Mouse (Mus musculus): ENCODE results near the gene Ddx43. TPM values are rescaled to one million over a fixed set of nuclear protein-coding genes. Genes with fewer than 3 reads are reported as not detected.

The Ddx43 gene
- polyA plus RNA-seq, 1 experiment from 2014 or later = 0.34 TPM

GRCm38 (mm10) chr9:78386947-78387346 lies 8.6 kb upstream of the Ddx43 start:
- 86% methylated on average over 7 of the region's 7 CpGs for WGBS
- no peak for ATAC-seq (ENCODE audit: low FRiP score, low TSS enrichment)

DNA sequence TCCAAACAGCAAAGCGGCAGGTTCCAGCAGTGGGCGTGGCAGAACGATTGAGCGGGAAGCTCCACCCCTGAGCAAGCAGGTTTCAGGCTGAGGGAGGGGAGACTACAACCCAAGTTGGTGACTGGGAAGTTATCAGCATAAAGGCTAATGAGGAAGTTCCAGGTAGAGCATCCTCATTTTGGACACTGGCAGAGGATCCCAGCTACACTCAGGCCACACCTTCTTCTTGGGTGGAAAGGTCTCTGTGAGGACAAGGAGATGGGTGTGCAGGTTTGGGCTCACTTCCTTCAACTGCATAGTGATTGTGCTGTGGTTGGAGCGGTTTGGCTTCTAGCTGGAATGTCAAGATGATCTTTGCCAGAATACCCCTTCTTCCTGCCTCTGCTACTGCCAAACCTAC lies 5.6 kb upstream of the Ddx43 start:
- no peak overlapping the region for H3K4me3 ChIP-seq (ENCODE audit: low read length)
- H3K9me3 ChIP-seq (ENCODE audit: control insufficient read depth, low read length) = no peaks in the 10 kb centered on the region
- WGBS = 42% methylated on average over 5 of the region's 5 CpGs
- ATAC-seq (ENCODE audit: low FRiP score, low TSS enrichment) = no peak
- H3K27me3 ChIP-seq (ENCODE audit: control insufficient read depth, insufficient read depth, low read length) = peaks cover 16% of the 10 kb centered on the region
- no peak overlapping the region for H3K4me2 ChIP-seq (replicated peaks; ENCODE audit: low read depth, low read length)
- no peaks in the 10 kb centered on the region for H3K4me1 ChIP-seq (ENCODE audit: control insufficient read depth, insufficient read depth, low read length)
- no peak overlapping the region for H3K27ac ChIP-seq (ENCODE audit: low read depth, low read length)
- H3K36me3 ChIP-seq (ENCODE audit: control insufficient read depth, insufficient read depth, low read length) = no peaks in the 10 kb centered on the region
- H3K9ac ChIP-seq (ENCODE audit: low read depth, low read length) = no peak overlapping the region

More at GRCm38 (mm10) chr9:78386947-78387346, 8.6 kb upstream of the Ddx43 start:
- Histone ChIP-seq H3K27me3 (ENCODE audit: control insufficient read depth, insufficient read depth, low read length) (no peaks in the 10 kb centered on the region), H3K27ac (ENCODE audit: low read depth, low read length) (no peak overlapping the region), H3K4me2 (replicated peaks; ENCODE audit: low read depth, low read length) (no peak overlapping the region), H3K9me3 (ENCODE audit: control insufficient read depth, low read length) (no peaks in the 10 kb centered on the region), H3K9ac (ENCODE audit: low read depth, low read length) (no peak overlapping the region), H3K4me1 (ENCODE audit: control insufficient read depth, insufficient read depth, low read length) (no peaks in the 10 kb centered on the region), H3K36me3 (ENCODE audit: control insufficient read depth, insufficient read depth, low read length) (no peaks in the 10 kb centered on the region), H3K4me3 (ENCODE audit: low read length) (no peak overlapping the region)

DNA sequence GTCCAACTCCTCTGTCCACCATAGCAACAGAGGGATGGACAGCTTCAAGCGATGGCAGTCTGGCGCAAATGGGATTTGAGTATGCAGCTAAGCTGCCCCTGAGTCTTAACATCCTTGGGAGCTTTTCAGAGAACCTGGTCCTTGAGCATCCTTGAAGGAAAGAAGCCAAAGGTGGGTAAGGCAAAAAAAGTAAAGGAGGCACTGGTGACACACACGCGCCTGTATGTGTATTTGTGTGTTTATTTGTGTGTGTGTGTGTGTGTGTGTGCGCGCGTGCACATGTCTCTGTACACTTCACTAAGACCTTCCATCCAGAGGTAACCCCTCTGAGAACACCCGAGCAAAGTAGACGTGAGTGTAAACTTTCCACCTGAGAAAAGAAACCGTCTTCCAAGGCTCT lies 1.8 kb upstream of the Ddx43 start:
- Histone ChIP-seq H3K9me3 (ENCODE audit: control insufficient read depth, low read length) (no peaks in the 10 kb centered on the region), H3K4me1 (ENCODE audit: control insufficient read depth, insufficient read depth, low read length) (no peaks in the 10 kb centered on the region), H3K4me3 (ENCODE audit: low read length) (no peak overlapping the region), H3K27me3 (ENCODE audit: control insufficient read depth, insufficient read depth, low read length) (peaks cover 43% of the 10 kb centered on the region), H3K9ac (ENCODE audit: low read depth, low read length) (no peak overlapping the region), H3K4me2 (replicated peaks; ENCODE audit: low read depth, low read length) (no peak overlapping the region), H3K27ac (ENCODE audit: low read depth, low read length) (no peak overlapping the region), H3K36me3 (ENCODE audit: control insufficient read depth, insufficient read depth, low read length) (no peaks in the 10 kb centered on the region)
- no peak for ATAC-seq (ENCODE audit: low FRiP score, low TSS enrichment)
- WGBS = 87% methylated on average over 10 of the region's 10 CpGs

DNA sequence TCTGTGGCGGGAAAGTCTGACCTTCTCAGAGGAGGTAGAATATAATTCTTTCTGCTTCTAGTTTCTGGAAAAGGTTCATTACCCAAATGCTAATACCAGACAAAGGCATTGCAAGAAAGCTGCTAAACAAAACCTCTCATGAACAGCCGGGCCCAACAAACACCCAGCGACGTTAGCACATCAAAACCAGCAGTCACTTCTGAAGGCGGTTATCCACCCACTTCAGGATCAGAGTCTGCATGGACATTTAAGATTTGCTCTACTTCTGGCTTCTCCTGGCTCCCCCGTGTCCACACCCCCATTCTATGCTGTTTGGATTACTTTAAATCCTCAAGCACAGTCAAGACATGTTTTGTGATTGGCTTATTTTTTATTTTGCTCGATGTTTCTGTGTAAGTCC lies 975 bp upstream of the Ddx43 start:
- H3K9ac ChIP-seq (ENCODE audit: low read depth, low read length) = no peak overlapping the region
- H3K4me2 ChIP-seq (replicated peaks; ENCODE audit: low read depth, low read length) = no peak overlapping the region
- no peak for ATAC-seq (ENCODE audit: low FRiP score, low TSS enrichment)
- H3K27me3 ChIP-seq (ENCODE audit: control insufficient read depth, insufficient read depth, low read length) = peaks cover 43% of the 10 kb centered on the region
- no peaks in the 10 kb centered on the region for H3K9me3 ChIP-seq (ENCODE audit: control insufficient read depth, low read length)
- no peak overlapping the region for H3K27ac ChIP-seq (ENCODE audit: low read depth, low read length)
- no peak overlapping the region for H3K4me3 ChIP-seq (ENCODE audit: low read length)
- WGBS = 60% methylated on average over 7 of the region's 7 CpGs
- H3K36me3 ChIP-seq (ENCODE audit: control insufficient read depth, insufficient read depth, low read length) = no peaks in the 10 kb centered on the region
- no peaks in the 10 kb centered on the region for H3K4me1 ChIP-seq (ENCODE audit: control insufficient read depth, insufficient read depth, low read length)

DNA sequence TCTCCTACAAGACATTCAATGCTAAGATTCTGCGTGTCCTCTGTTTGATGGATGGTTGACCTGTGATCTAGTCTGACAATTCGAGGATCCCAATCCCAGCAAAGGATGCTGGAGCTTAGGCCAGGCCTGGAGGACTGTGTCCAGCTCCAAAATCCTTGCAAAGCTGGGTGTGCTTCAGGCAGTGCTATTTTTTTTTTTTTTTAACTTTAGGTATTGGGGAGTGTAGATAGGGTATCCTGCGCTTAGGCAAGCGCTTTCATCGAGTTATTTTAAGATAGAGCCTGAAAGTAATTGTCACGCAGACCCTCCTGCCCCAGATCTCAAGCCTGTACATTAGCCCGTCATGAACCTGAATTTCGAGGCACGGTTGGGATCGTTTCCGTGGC lies 340 bp upstream of the Ddx43 start:
- peak overlapping the region; percentile 43 for H3K4me3 ChIP-seq (ENCODE audit: low read length)
- no peak; the same call in 1 of the 2 replicates for ATAC-seq (ENCODE audit: low FRiP score, low TSS enrichment)
- H3K9me3 ChIP-seq (ENCODE audit: control insufficient read depth, low read length) = no peaks in the 10 kb centered on the region
- H3K27ac ChIP-seq (ENCODE audit: low read depth, low read length) = no peak overlapping the region
- H3K4me1 ChIP-seq (ENCODE audit: control insufficient read depth, insufficient read depth, low read length) = no peaks in the 10 kb centered on the region
- no peaks in the 10 kb centered on the region for H3K36me3 ChIP-seq (ENCODE audit: control insufficient read depth, insufficient read depth, low read length)
- H3K9ac ChIP-seq (ENCODE audit: low read depth, low read length) = no peak overlapping the region
- peak overlapping the region; percentile 60; the same call in 1 of the 2 replicates for H3K4me2 ChIP-seq (replicated peaks; ENCODE audit: low read depth, low read length)
- 39% methylated on average over 11 of the region's 11 CpGs for WGBS
- H3K27me3 ChIP-seq (ENCODE audit: control insufficient read depth, insufficient read depth, low read length) = peaks cover 43% of the 10 kb centered on the region

DNA sequence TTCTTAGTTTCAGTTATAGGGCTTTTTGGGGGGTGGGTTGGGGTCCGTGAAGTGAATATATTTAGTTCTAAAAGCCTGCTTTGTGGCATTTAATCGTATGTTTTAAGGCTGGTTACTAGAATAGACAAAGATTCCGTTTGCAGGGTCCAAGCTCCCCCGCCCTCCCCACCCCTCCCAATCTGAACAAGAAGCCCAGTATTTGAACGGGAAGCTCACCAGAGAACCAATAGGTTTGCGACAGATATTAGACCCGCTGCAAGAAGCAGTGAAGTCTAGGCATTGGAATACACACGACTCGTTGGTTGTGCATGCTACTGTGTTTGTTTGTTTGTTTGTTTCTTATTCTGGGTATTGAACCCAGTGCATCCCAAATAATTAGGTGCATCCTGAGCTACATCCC lies 940 bp downstream of the Ddx43 start:
- Histone ChIP-seq H3K4me2 (replicated peaks; ENCODE audit: low read depth, low read length) (peak overlapping the region; percentile 60; the same call in 1 of the 2 replicates), H3K4me3 (ENCODE audit: low read length) (peak overlapping the region; percentile 43), H3K36me3 (ENCODE audit: control insufficient read depth, insufficient read depth, low read length) (no peaks in the 10 kb centered on the region), H3K9ac (ENCODE audit: low read depth, low read length) (no peak overlapping the region), H3K4me1 (ENCODE audit: control insufficient read depth, insufficient read depth, low read length) (no peaks in the 10 kb centered on the region), H3K9me3 (ENCODE audit: control insufficient read depth, low read length) (no peaks in the 10 kb centered on the region), H3K27me3 (ENCODE audit: control insufficient read depth, insufficient read depth, low read length) (peaks cover 43% of the 10 kb centered on the region), H3K27ac (ENCODE audit: low read depth, low read length) (no peak overlapping the region)
- ATAC-seq (ENCODE audit: low FRiP score, low TSS enrichment) = no peak
- 53% methylated on average over 9 of the region's 9 CpGs for WGBS

GRCm38 (mm10) chr9:78400570-78400969 lies 5.0 kb downstream of the Ddx43 start:
- Histone ChIP-seq H3K4me1 (ENCODE audit: control insufficient read depth, insufficient read depth, low read length) (no peaks in the 10 kb centered on the region), H3K4me2 (replicated peaks; ENCODE audit: low read depth, low read length) (no peak overlapping the region), H3K36me3 (ENCODE audit: control insufficient read depth, insufficient read depth, low read length) (no peaks in the 10 kb centered on the region), H3K4me3 (ENCODE audit: low read length) (no peak overlapping the region), H3K27ac (ENCODE audit: low read depth, low read length) (no peak overlapping the region), H3K9ac (ENCODE audit: low read depth, low read length) (no peak overlapping the region), H3K9me3 (ENCODE audit: control insufficient read depth, low read length) (no peaks in the 10 kb centered on the region), H3K27me3 (ENCODE audit: control insufficient read depth, insufficient read depth, low read length) (peaks cover 21% of the 10 kb centered on the region)
- ATAC-seq (ENCODE audit: low FRiP score, low TSS enrichment) = no peak
- 73% methylated on average over 5 of the region's 5 CpGs for WGBS

DNA sequence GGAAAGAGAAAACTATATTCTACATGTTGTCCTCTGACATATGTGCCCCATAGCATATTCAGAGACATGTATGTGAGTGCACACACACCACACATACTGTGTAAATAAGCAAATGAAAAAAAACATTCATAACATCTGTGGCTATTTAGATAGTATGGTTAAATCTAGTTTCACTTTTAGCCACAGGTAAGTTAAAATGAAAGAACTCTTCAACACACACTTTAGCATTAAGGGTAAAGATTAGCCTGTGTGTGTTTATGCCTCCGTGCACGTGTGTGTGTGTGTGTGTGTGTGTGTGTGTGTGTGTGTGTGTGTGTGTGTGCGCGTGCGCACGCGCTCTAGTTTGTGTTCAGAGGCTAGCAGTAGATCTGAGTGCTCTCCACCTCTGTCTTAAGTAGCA lies 6.0 kb downstream of the Ddx43 start:
- no peaks in the 10 kb centered on the region for H3K4me1 ChIP-seq (ENCODE audit: control insufficient read depth, insufficient read depth, low read length)
- peaks cover 11% of the 10 kb centered on the region for H3K27me3 ChIP-seq (ENCODE audit: control insufficient read depth, insufficient read depth, low read length)
- H3K9ac ChIP-seq (ENCODE audit: low read depth, low read length) = no peak overlapping the region
- no peak overlapping the region for H3K27ac ChIP-seq (ENCODE audit: low read depth, low read length)
- ATAC-seq (ENCODE audit: low FRiP score, low TSS enrichment) = no peak
- no peak overlapping the region for H3K4me3 ChIP-seq (ENCODE audit: low read length)
- no peaks in the 10 kb centered on the region for H3K9me3 ChIP-seq (ENCODE audit: control insufficient read depth, low read length)
- H3K36me3 ChIP-seq (ENCODE audit: control insufficient read depth, insufficient read depth, low read length) = no peaks in the 10 kb centered on the region
- WGBS = 91% methylated on average over 7 of the region's 7 CpGs
- H3K4me2 ChIP-seq (replicated peaks; ENCODE audit: low read depth, low read length) = no peak overlapping the region

- Histone ChIP-seq H3K9ac (ENCODE audit: low read depth, low read length) (peak overlapping the region; percentile 7; the same call in 1 of the 2 replicates), H3K4me2 (replicated peaks; ENCODE audit: low read depth, low read length) (peak overlapping the region; percentile 39), H3K4me3 (ENCODE audit: low read length) (peak overlapping the region; percentile 20), H3K36me3 (ENCODE audit: control insufficient read depth, insufficient read depth, low read length) (no peaks in the 10 kb centered on the region), H3K9me3 (ENCODE audit: control insufficient read depth, low read length) (no peaks in the 10 kb centered on the region), H3K27ac (ENCODE audit: low read depth, low read length) (no peak overlapping the region), H3K4me1 (ENCODE audit: control insufficient read depth, insufficient read depth, low read length) (no peaks in the 10 kb centered on the region), H3K27me3 (ENCODE audit: control insufficient read depth, insufficient read depth, low read length) (no peaks in the 10 kb centered on the region)
- 19% methylated on average over 26 of the region's 27 CpGs for WGBS
- ATAC-seq (ENCODE audit: low FRiP score, low TSS enrichment) = no peak
These were observed 31.8 kb downstream of the Ddx43 start for GRCm38 (mm10) chr9:78427362-78427781.

All from kidney, embryonic 14.5 days (tissue).